Mouse (Mus musculus) midbrain, embryonic 13.5 days (tissue): ENCODE measurements around the gene Foxf2. TPM values are rescaled to one million over a fixed set of nuclear protein-coding genes. Genes with fewer than 3 reads are reported as not detected.

Source experiments
- ATAC-seq: fragments of 200-750 bp; cut with Nextera tagmentation; 2 replicates; pipeline ENCODE4 v1.8.0; 2017; ENCODE audit warnings: mild to moderate bottlenecking, moderate TSS enrichment, moderate library complexity
- H3K27ac ChIP-seq: fragments of 300-500 bp; sonication (generic); 2 replicates; pipeline ENCODE4 v1.5.1; 2015; ENCODE audit warnings: inconsistent platforms, mild to moderate bottlenecking, moderate library complexity
- H3K27me3 ChIP-seq: fragments of 300-500 bp; sonication (generic); 2 replicates; pipeline ENCODE4 v1.6.1; 2015; ENCODE audit warnings: mild to moderate bottlenecking, inconsistent platforms
- H3K36me3 ChIP-seq: fragments of 300-500 bp; sonication (generic); 2 replicates; pipeline ENCODE4 v1.6.1; 2015; ENCODE audit warnings: mild to moderate bottlenecking, inconsistent platforms
- H3K4me1 ChIP-seq: fragments of 300-500 bp; sonication (generic); replicated peaks from 2 replicates; pipeline ENCODE4 v1.6.1; 2015; ENCODE audit warnings: inconsistent platforms
- H3K4me2 ChIP-seq: fragments of 300-500 bp; sonication (generic); replicated peaks from 2 replicates; pipeline ENCODE4 v1.6.1; 2015; ENCODE audit warnings: moderate library complexity, mild to moderate bottlenecking, inconsistent platforms
- H3K4me3 ChIP-seq: fragments of 300-500 bp; sonication (generic); replicated peaks from 2 replicates; pipeline ENCODE4 v1.5.1; 2015; ENCODE audit warnings: mild to moderate bottlenecking, inconsistent platforms
- H3K9ac ChIP-seq: fragments of 300-500 bp; sonication (generic); replicated peaks from 2 replicates; pipeline ENCODE4 v1.6.1; 2015; ENCODE audit warnings: mild to moderate bottlenecking, inconsistent platforms
- H3K9me3 ChIP-seq: fragments of 300-500 bp; sonication (generic); 2 replicates; pipeline ENCODE4 v1.6.1; 2016; ENCODE audit warnings: mild to moderate bottlenecking, inconsistent platforms
- WGBS: fragments of 180-500 bp; shearing (Covaris S2); methylation state at CpG from one replicate; pipeline ENCODE4 v1.1.7; 2015; 5-methylcytosine and 5-hydroxymethylcytosine counted together
- polyA plus RNA-seq: library from polyadenylated mRNA; unstranded; fragments of >200 nt; fragmentation: Nextera tagmentation; extraction: Ambion mirVana; gene quantifications from 2 replicates; pipeline ENCODE4 v1.2.1, GENCODE M21; 2015

Gene Foxf2
- 4.3 and 5.0 TPM in 2 replicates for polyA plus RNA-seq

DNA sequence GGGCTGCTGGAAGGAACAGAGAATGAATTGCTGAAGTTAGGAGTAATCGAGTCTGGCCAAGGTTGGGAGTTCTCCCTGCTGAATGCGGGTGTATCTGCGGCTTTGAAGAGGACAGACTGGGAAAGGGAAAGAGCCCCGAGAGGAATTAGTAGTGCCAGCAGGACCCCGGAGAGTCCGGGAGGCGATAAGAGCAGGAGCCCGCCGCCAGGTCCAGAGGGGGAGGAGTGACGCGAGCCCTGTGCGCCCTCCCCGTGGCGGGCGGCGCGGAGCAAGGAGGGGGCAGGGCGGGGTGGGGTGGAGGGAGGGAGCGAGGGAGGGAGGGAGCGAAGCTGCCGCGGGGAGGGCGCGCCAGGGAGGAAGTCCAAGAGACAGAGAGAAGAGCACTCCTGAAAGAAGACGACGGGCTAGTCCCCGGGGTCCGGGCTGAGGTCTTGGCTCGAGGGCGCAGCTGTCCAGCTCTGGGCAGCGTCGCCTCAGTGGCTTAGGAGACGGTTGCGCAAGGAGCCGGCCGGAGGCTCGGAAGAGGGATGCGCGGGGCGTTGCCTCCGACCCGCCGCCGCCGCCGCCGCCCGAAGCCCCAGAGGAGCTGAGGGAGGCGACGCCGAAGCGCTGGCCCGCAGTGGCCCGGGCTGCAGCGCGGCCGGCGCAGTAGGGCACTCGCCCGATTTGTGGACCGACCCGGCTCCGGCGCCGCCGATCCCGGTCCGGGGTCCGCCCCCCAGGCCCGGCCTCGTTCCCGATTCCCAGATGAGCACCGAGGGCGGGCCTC, at the start of gene Foxf2:
TSS of gene Foxf2 (plus strand) at position 484 of the 769 bp plus-strand sequence.
- peak; percentile 14; the same call in 1 of the 2 replicates for ATAC-seq
- Histone ChIP-seq H3K36me3 (no peaks in the 10 kb centered on the region), H3K4me1 (peaks cover 36% of the 10 kb centered on the region), H3K9me3 (no peaks in the 10 kb centered on the region), H3K27me3 (peaks cover 100% of the 10 kb centered on the region), H3K4me2 (peak within 1 kb of the TSS; percentile 70), H3K27ac (peak within 1 kb of the TSS; percentile 35), H3K4me3 (peak within 1 kb of the TSS; percentile 45), H3K9ac (peak within 1 kb of the TSS; percentile 54)
- under 1% methylated on average over 69 of the region's 74 CpGs for WGBS

DNA sequence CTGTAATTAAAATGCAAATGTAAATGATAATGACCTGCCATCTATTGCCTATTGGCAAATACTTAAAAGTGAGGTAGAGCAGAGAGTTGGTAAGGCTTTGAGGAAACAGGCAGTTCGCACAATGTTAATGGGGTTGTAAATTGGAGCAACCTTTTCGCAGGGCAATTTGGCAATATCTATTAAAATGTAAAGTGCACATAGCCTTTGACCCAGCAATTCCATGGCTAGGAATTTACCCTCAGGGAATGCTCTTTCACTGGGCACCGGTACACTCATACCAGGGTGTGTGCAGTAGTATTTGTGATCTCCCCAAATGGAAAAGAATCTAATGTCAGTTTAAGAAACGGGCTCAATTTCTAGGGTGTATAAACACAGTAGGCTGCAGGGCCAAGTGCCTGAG, 48.9 kb upstream of the Foxf2 start:
- peaks cover 11% of the 10 kb centered on the region for H3K4me1 ChIP-seq
- H3K27me3 ChIP-seq = 0 out of 2 replicates have a peak, but pooled peaks cover 3% of the 10 kb centered on the region
- no peaks in the 10 kb centered on the region for H3K36me3 ChIP-seq
- no peak for ATAC-seq
- H3K27ac ChIP-seq = no peak overlapping the region
- WGBS = 86% methylated on average over 4 of the region's 4 CpGs
- H3K9me3 ChIP-seq = no peaks in the 10 kb centered on the region
- no peak overlapping the region for H3K4me2 ChIP-seq
- H3K4me3 ChIP-seq = no peak overlapping the region
- H3K9ac ChIP-seq = no peak overlapping the region

DNA sequence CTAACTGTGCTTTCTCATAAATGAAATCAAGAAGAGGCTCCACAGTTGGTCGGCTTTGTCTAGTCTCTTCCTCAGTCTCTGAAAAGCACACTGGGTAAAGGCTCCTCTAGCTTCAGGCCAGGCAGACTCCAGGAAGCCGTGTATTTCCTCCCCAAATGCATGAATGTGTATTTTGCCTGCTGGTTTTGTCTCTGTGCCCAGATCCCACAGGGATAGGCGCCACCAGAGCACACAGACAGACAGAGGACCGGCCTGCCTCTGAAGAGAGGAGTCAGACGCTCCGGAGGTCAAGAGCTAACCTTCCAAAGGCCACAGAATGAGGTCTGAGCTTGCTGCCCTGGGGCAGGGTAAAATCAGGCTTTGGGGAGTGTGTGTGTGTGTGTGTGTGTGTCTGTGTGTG, 48.0 kb upstream of the Foxf2 start:
- Histone ChIP-seq H3K9ac (no peak overlapping the region), H3K27me3 (0 out of 2 replicates have a peak, but pooled peaks cover 3% of the 10 kb centered on the region), H3K9me3 (no peaks in the 10 kb centered on the region), H3K27ac (0 out of 2 replicates have a peak overlapping the region, but pooled peaks have one; percentile 14), H3K4me1 (peaks cover 11% of the 10 kb centered on the region), H3K4me3 (no peak overlapping the region), H3K4me2 (no peak overlapping the region), H3K36me3 (no peaks in the 10 kb centered on the region)
- no peak for ATAC-seq
- WGBS = 37% methylated on average over 6 of the region's 6 CpGs

DNA sequence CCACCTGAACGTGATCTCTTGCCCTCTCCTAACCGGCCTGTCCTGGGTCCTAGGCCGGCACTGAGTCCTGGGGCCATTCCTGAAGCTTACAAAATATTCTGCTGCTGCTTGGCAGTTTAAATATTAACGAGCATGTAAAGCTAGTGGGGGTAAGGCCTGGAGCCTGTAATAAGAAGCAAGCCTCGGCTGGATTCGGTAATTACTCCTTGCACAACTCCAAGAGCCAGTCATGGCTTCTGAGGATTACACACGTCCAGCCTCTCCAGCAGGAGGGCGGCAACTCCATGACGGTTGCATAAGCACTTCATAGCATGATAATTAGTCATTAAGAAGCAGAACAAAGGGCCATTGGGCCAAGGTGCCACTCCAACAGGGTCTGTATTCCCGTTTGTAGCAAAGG, 47.2 kb upstream of the Foxf2 start:
- 0 out of 2 replicates have a peak, but pooled peaks cover 3% of the 10 kb centered on the region for H3K27me3 ChIP-seq
- no peak overlapping the region for H3K27ac ChIP-seq
- H3K4me1 ChIP-seq = peaks cover 11% of the 10 kb centered on the region
- WGBS = 41% methylated on average over 10 of the region's 10 CpGs
- H3K4me3 ChIP-seq = no peak overlapping the region
- H3K36me3 ChIP-seq = no peaks in the 10 kb centered on the region
- no peaks in the 10 kb centered on the region for H3K9me3 ChIP-seq
- H3K4me2 ChIP-seq = no peak overlapping the region
- no peak overlapping the region for H3K9ac ChIP-seq
- ATAC-seq = peak; percentile 66

DNA sequence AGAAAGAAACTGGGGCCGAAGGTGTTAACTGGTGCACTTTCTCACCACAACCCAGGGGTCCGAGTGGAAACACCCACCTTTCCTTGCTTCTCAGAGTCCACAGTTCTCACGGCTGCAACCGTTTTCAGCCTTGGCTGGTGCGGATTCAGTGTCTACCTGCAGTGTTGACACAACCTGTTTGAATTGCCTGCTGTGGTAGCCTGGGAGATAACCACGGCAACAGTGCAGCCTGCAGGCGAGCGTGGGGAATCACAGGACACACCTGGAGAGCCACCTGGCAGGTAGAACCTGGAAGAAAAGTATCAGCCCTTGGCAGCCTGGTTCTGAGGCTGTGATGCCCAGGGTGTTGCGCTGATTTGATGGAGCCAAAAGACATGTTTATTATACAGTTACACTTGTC, 45.8 kb upstream of the Foxf2 start:
- WGBS = 69% methylated on average over 9 of the region's 9 CpGs
- H3K9me3 ChIP-seq = no peaks in the 10 kb centered on the region
- no peak overlapping the region for H3K27ac ChIP-seq

DNA sequence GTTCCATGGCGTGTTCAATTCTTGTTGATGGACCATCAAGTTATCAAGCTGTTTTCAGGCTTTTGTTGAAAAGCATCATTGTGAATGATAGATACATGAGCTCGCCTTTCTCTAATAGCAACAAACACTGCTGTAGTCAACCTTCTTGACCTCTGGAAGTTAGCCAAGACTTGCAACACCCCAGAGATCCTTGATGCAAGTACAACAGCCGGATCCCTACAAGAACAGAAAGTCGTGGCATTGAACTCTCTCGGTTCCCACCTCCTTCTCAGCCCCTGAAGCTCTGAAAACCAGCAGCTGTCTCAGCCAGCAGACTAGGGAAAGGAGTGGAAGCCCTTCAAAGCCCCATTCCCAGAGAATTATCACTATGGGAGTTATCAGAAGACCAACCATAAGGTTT, 38.3 kb upstream of the Foxf2 start:
- no peaks in the 10 kb centered on the region for H3K27me3 ChIP-seq
- H3K36me3 ChIP-seq = no peaks in the 10 kb centered on the region
- H3K4me3 ChIP-seq = no peak overlapping the region
- no peak overlapping the region for H3K4me2 ChIP-seq
- no peak overlapping the region for H3K9ac ChIP-seq
- no peak for ATAC-seq
- no peaks in the 10 kb centered on the region for H3K9me3 ChIP-seq
- no peaks in the 10 kb centered on the region for H3K4me1 ChIP-seq
- WGBS = 76% methylated on average over 5 of the region's 5 CpGs
- H3K27ac ChIP-seq = no peak overlapping the region

More for the DNA sequence above, 45.8 kb upstream of the Foxf2 start:
- Histone ChIP-seq H3K4me2 (no peak overlapping the region), H3K27me3 (0 out of 2 replicates have a peak, but pooled peaks cover 3% of the 10 kb centered on the region), H3K4me1 (peaks cover 11% of the 10 kb centered on the region), H3K4me3 (no peak overlapping the region), H3K36me3 (no peaks in the 10 kb centered on the region), H3K9ac (no peak overlapping the region)
- no peak for ATAC-seq

DNA sequence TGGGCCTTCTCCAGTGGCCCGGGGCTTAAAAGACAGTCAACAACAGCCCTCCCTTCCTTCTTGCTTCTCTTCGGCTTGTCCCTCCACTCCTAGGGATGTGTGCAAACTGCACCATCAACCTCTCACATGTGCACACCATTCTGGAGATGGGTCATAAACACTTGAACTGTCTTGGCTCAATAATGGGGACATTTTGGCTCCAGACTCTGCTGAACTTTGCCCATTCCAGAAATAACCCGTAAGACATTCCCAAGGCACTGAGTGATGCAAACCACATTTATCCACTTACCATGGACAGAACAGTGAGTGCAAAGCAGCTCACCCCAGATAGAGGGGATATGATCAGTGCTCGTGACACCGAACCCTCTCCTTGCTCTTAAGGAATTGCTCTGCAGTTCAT, 26.0 kb upstream of the Foxf2 start:
- no peak overlapping the region for H3K4me3 ChIP-seq
- no peak for ATAC-seq
- H3K9ac ChIP-seq = no peak overlapping the region
- no peaks in the 10 kb centered on the region for H3K36me3 ChIP-seq
- H3K4me1 ChIP-seq = no peaks in the 10 kb centered on the region
- no peaks in the 10 kb centered on the region for H3K27me3 ChIP-seq
- no peak overlapping the region for H3K4me2 ChIP-seq
- H3K27ac ChIP-seq = no peak overlapping the region
- 88% methylated on average over 5 of the region's 5 CpGs for WGBS
- no peaks in the 10 kb centered on the region for H3K9me3 ChIP-seq

DNA sequence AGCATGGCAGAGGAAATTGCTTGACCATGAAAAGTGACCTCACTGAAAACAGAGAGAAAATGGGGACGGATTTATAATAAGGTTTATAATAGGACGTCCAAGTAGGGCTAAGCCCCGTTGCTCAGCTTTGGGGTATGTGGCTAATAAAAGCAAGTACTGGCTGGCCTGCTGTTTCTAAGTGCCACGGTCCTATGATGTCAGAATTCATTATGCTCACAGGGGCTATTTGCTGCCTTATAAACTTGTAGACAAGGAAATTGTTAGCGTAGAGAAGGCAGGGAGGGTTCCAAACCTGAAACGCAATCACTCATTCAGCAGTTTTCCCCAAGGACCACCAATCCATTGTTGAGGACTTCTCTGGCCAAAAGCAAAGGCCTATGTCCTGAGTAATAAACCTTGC, 21.7 kb upstream of the Foxf2 start:
- 62% methylated on average over 6 of the region's 6 CpGs for WGBS
- H3K27me3 ChIP-seq = no peaks in the 10 kb centered on the region
- H3K4me2 ChIP-seq = no peak overlapping the region
- H3K36me3 ChIP-seq = no peaks in the 10 kb centered on the region
- no peaks in the 10 kb centered on the region for H3K4me1 ChIP-seq
- H3K9me3 ChIP-seq = no peaks in the 10 kb centered on the region
- H3K4me3 ChIP-seq = no peak overlapping the region
- ATAC-seq = no peak
- H3K27ac ChIP-seq = no peak overlapping the region
- no peak overlapping the region for H3K9ac ChIP-seq

DNA sequence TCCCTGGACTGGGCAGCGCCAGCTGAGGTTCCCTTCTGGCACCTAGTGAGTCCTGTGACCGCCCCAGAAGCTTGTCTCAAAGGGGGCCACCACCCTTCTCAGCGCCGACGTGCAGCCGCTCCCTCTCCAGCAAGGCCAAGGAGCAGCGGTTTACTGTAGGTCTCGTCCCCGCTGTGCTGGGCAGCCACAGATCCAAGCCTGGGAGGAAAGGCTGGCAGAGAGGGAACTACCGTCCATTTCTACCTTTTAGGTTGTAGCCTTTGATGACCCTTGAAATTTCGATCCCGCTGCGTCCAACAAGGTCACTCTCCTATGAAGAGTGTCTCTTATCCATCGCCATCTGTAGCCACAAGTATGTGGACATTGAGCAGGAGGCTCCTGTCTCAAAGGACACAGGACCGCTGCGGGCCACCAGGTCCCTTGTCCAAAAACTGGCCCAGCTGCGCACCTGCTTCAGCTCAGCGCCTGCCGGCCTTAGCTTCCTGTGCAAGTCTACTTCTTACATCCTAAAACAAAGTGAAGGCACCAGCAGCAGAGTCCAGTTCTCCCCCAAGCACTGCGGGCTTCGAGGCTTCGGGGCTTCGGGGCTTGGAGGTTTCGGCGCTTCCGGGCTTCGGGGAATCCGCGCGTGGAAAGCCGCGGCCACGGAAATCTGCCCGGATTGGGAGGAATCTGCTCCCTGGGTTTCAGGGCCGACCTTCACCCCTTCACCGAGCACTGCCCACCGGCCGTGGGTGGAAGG, 10.7 kb upstream of the Foxf2 start:
- Histone ChIP-seq H3K27ac (no peak overlapping the region), H3K4me3 (no peak overlapping the region), H3K4me2 (no peak overlapping the region), H3K4me1 (peaks cover 15% of the 10 kb centered on the region), H3K9ac (no peak overlapping the region), H3K27me3 (peaks cover 94% of the 10 kb centered on the region), H3K9me3 (no peaks in the 10 kb centered on the region), H3K36me3 (no peaks in the 10 kb centered on the region)
- 1% methylated on average over 38 of the region's 38 CpGs for WGBS
- peak; percentile 29; the same call in 1 of the 2 replicates for ATAC-seq

DNA sequence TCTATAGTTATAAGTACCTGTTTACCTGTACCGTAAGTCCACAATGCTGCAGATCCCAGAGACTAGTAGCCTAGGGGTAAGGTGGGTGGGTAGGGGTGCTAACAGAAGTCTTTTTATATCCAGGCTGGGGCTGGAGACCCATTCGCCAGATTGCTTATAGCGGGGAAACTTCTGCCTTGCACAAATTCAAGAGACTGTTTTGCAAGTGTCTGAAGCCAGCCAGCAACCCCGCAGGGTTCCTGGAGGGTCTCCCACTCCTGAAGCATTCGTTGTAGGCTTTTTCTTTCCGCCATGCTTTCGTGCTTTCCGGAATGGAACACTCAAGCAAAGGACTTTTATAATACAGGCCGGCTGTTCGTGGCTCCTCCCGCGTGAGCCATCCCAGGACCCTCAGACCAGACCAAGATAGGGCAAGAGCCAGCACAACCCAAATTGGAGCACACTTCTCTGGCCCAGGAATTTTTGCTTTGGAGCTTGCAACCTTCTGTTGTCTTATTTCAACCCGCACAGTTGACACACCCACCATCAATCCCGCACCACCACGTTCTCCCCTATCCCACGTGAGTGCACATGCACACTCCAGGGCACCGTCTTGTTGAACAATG, 10.0 kb upstream of the Foxf2 start:
- no peak overlapping the region for H3K27ac ChIP-seq
- H3K9ac ChIP-seq = no peak overlapping the region
- H3K4me2 ChIP-seq = no peak overlapping the region
- no peaks in the 10 kb centered on the region for H3K9me3 ChIP-seq
- no peak for ATAC-seq
- peaks cover 95% of the 10 kb centered on the region for H3K27me3 ChIP-seq
- H3K4me3 ChIP-seq = no peak overlapping the region
- peaks cover 18% of the 10 kb centered on the region for H3K4me1 ChIP-seq
- no peaks in the 10 kb centered on the region for H3K36me3 ChIP-seq
- 1% methylated on average over 17 of the region's 17 CpGs for WGBS

DNA sequence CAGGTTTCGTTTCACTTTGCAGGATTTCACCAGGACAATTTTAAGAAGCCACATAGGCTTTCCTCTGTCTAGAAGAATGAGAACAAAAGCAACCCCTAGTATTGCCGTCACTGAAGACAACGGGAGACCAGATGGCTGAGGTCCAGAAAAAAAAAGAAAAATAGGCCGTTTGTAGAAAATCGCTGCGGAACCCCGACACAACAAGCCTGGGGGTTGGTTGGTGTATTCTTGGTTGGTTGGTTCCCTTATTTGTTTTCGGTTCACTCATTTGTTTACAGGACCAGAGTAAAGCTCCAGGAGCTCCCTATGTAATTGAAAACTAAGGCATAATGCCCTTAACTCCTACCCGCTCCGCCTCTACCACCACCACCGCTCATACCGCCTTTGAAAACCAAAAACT, 7.6 kb upstream of the Foxf2 start:
- H3K36me3 ChIP-seq = no peaks in the 10 kb centered on the region
- WGBS = under 1% methylated on average over 12 of the region's 12 CpGs
- peaks cover 18% of the 10 kb centered on the region for H3K4me1 ChIP-seq
- H3K9me3 ChIP-seq = no peaks in the 10 kb centered on the region
- no peak overlapping the region for H3K27ac ChIP-seq
- ATAC-seq = 0 out of 2 replicates have a peak, but pooled peaks have one; percentile 2
- peak overlapping the region; percentile 57 for H3K4me2 ChIP-seq
- peaks cover 99% of the 10 kb centered on the region for H3K27me3 ChIP-seq
- peak overlapping the region; percentile 34 for H3K4me3 ChIP-seq
- no peak overlapping the region for H3K9ac ChIP-seq

DNA sequence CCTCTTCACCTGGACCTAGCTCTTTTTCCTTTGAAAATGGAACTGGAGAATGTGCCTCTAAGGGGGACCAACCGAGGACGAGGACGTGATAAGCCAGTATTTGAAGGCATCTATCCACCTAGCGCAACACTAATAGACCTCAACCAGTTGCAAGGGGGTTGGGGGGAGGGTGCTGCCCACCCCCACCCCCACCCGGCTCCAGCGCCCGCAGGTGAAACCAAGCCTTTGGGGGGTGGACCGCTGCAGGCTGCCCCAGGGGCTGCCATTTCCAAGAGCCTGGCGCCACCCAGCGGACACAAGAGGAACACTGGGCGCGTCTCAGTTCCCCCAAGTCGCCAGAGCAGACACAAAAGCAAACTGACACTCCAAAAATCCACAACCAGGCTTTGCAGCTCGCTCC, 7.2 kb upstream of the Foxf2 start:
- Histone ChIP-seq H3K36me3 (no peaks in the 10 kb centered on the region), H3K4me3 (peak overlapping the region; percentile 34), H3K27me3 (peaks cover 99% of the 10 kb centered on the region), H3K9me3 (no peaks in the 10 kb centered on the region), H3K4me2 (peak overlapping the region; percentile 57), H3K9ac (no peak overlapping the region), H3K4me1 (peaks cover 18% of the 10 kb centered on the region), H3K27ac (no peak overlapping the region)
- under 1% methylated on average over 14 of the region's 14 CpGs for WGBS
- ATAC-seq = peak; percentile 75
